Mouse (Mus musculus) heart, embryonic 14.5 days (tissue): ENCODE data around the gene Gm49425. TPM values are rescaled to one million over a fixed set of nuclear protein-coding genes. Genes with fewer than 3 reads are reported as not detected.
"Not testable (repeated sequence)": the region's sequence is repeated elsewhere in the genome, so short reads cannot be mapped to it uniquely, and the experiment has no call there.

Source experiments
- ATAC-seq: fragments of 200-750 bp; cut with Nextera tagmentation; 2 replicates; pipeline ENCODE4 v1.8.0; 2017; ENCODE audit warnings: low read depth, moderate TSS enrichment; ENCODE audit not compliant: insufficient number of reproducible peaks, insufficient read depth, low FRiP score
- H3K27ac ChIP-seq, 2 experiments: fragments of 200-500 bp in 1 of 2; fragments of 300-500 bp in 1 of 2; sonication (generic) in 1 of 2; replicated peaks in 1 of 2; 2 replicates each; pipeline ENCODE4 v1.5.1; 2012 to 2014; ENCODE audit warnings: low read depth in 2 of 2, low read length in 2 of 2, control low read depth in 1 of 2, mild to moderate bottlenecking in 1 of 2, mixed read lengths in 1 of 2; ENCODE audit not compliant: control insufficient read depth in 1 of 2, insufficient read depth in 1 of 2
- H3K27me3 ChIP-seq: fragments of 300-500 bp; sonication (generic); 2 replicates; pipeline ENCODE4 v1.6.1; 2014; ENCODE audit warnings: mild to moderate bottlenecking, low read length, control low read depth; ENCODE audit not compliant: control insufficient read depth, insufficient read depth
- H3K36me3 ChIP-seq: fragments of 300-500 bp; sonication (generic); 2 replicates; pipeline ENCODE4 v1.6.1; 2014; ENCODE audit warnings: mild to moderate bottlenecking, control low read depth, low read length, mixed read lengths; ENCODE audit not compliant: control insufficient read depth, insufficient read depth
- H3K4me1 ChIP-seq, 2 experiments: fragments of 200-500 bp in 1 of 2; fragments of 300-500 bp in 1 of 2; sonication (generic) in 1 of 2; 2 replicates each; pipeline ENCODE4 v1.6.1; 2012 to 2014; ENCODE audit warnings: low read length in 2 of 2, control low read depth in 1 of 2, mixed read lengths in 1 of 2; ENCODE audit not compliant: control insufficient read depth in 2 of 2, insufficient read depth in 2 of 2
- H3K4me2 ChIP-seq: fragments of 300-500 bp; sonication (generic); 2 replicates; pipeline ENCODE4 v1.6.1; 2014; ENCODE audit warnings: mild to moderate bottlenecking, low read length
- H3K4me3 ChIP-seq, 2 experiments: fragments of 200-500 bp in 1 of 2; fragments of 300-500 bp in 1 of 2; sonication (generic) in 1 of 2; 2 replicates each; pipeline ENCODE4 v1.5.1; 2012 to 2014; ENCODE audit warnings: low read length in 2 of 2, mild to moderate bottlenecking in 2 of 2, control low read depth in 1 of 2, low read depth in 1 of 2, moderate library complexity in 1 of 2; ENCODE audit not compliant: control insufficient read depth in 1 of 2, insufficient read depth in 1 of 2
- H3K9ac ChIP-seq: fragments of 300-500 bp; sonication (generic); 2 replicates; pipeline ENCODE4 v1.6.1; 2014; ENCODE audit warnings: mild to moderate bottlenecking, low read length
- H3K9me3 ChIP-seq: fragments of 300-500 bp; sonication (generic); 2 replicates; pipeline ENCODE4 v1.6.1; 2016; ENCODE audit warnings: low read length, control low read depth; ENCODE audit not compliant: control insufficient read depth
- WGBS: fragments of 180-500 bp; shearing (Covaris S2); extraction: QIAGEN DNeasy Blood & Tissue Kit; methylation state at CpG from one replicate; pipeline ENCODE4 v1.1.7; 2014; 5-methylcytosine and 5-hydroxymethylcytosine counted together
- polyA plus RNA-seq: library from polyadenylated mRNA; unstranded; fragments of >200 nt; fragmentation: Nextera tagmentation; extraction: Ambion mirVana; gene quantifications from 2 replicates; pipeline ENCODE4 v1.2.1, GENCODE M21; 2014

The Gm49425 gene
- polyA plus RNA-seq, result not detected in 2 replicates

- not testable (repeated sequence) for H3K9ac ChIP-seq, H3K4me3 ChIP-seq, ATAC-seq, H3K4me1 ChIP-seq, H3K9me3 ChIP-seq, H3K27ac ChIP-seq, H3K4me2 ChIP-seq, H3K36me3 ChIP-seq
- WGBS, result 54% methylated on average over 2 of the region's 2 CpGs
- peaks cover 13% of the 10 kb centered on the region for H3K27me3 ChIP-seq
Measured at GRCm38 (mm10) chr15:101517161-101517560, at the start of gene Gm49425. TSS of gene Gm49425 (minus strand) at chr15:101517261.

GRCm38 (mm10) chr15:101562850-101563249, 45.8 kb upstream of the Gm49425 start, which contains the start of gene Krt90:
TSS of gene Krt90 (minus strand) at chr15:101562950.
- H3K9ac ChIP-seq, result no peak within 1 kb of the TSS
- no peaks in the 10 kb centered on the region for H3K36me3 ChIP-seq
- H3K4me1 ChIP-seq, result no peaks in the 10 kb centered on the region; a peak in 1 of 4 replicates
- no peaks in the 10 kb centered on the region for H3K9me3 ChIP-seq
- no peak within 1 kb of the TSS for H3K27ac ChIP-seq
- H3K27me3 ChIP-seq, result 0 out of 2 replicates have a peak, but pooled peaks cover 2% of the 10 kb centered on the region
- H3K4me3 ChIP-seq, result no peak within 1 kb of the TSS
- ATAC-seq, result no peak
- WGBS, result 62% methylated on average over 5 of the region's 5 CpGs
- no peak within 1 kb of the TSS for H3K4me2 ChIP-seq

DNA sequence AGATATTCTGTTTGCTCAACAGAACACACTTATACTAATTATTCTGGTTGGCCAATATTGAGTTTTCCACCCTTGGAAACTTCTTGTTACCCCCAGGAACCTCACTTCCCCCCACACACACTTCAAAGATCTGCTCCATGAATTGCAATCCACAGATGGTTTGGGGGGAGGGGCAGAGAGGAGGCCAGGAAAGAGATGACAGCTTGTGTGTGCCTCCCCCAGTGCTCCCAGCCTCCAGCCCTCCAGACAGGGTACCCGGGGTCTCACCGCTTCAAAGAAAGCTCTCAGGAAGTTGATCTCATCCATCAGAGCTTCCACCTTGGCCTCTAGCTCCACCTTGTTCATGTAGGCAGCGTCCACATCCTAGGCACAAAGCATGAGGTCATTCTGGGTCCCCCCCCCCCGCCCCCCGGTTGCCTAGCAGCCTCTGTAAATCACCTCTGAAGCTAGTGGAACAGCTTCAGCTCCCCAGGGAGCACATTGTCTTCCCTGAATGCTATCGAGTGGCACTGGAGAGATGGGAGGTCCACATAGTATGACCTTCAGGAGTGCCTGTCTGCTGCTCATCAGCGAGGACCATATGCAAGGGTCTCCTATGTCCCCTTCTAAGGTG, 41.1 kb upstream of the Gm49425 start:
- Histone ChIP-seq H3K4me1 (no peaks in the 10 kb centered on the region; a peak in 1 of 4 replicates), H3K27ac (no peak overlapping the region), H3K9ac (no peak overlapping the region), H3K4me2 (no peak overlapping the region), H3K27me3 (peaks cover 13% of the 10 kb centered on the region; the same call in 1 of the 2 replicates), H3K4me3 (no peak overlapping the region), H3K36me3 (no peaks in the 10 kb centered on the region), H3K9me3 (no peaks in the 10 kb centered on the region)
- ATAC-seq, result no peak
- WGBS, result 18% methylated on average over 7 of the region's 7 CpGs

GRCm38 (mm10) chr15:101553169-101553568, 36.1 kb upstream of the Gm49425 start:
- Histone ChIP-seq H3K4me1 (no peaks in the 10 kb centered on the region; a peak in 1 of 4 replicates), H3K27me3 (peaks cover 30% of the 10 kb centered on the region), H3K27ac (no peak overlapping the region), H3K4me2 (no peak overlapping the region), H3K9me3 (no peaks in the 10 kb centered on the region), H3K9ac (no peak overlapping the region), H3K4me3 (no peak overlapping the region), H3K36me3 (no peaks in the 10 kb centered on the region)
- 0% methylated on average over 11 of the region's 11 CpGs for WGBS
- no peak for ATAC-seq

GRCm38 (mm10) chr15:101552188-101552587, 35.1 kb upstream of the Gm49425 start:
- Histone ChIP-seq H3K36me3 (no peaks in the 10 kb centered on the region), H3K4me3 (no peak overlapping the region), H3K9me3 (no peaks in the 10 kb centered on the region), H3K4me2 (no peak overlapping the region), H3K4me1 (no peaks in the 10 kb centered on the region; a peak in 1 of 4 replicates), H3K27ac (no peak overlapping the region), H3K27me3 (peaks cover 30% of the 10 kb centered on the region), H3K9ac (no peak overlapping the region)
- whole genome bisulfite sequencing, result 85% methylated on average over 8 of the region's 8 CpGs
- ATAC-seq, result no peak

GRCm38 (mm10) chr15:101550567-101550966, 33.5 kb upstream of the Gm49425 start, which contains the start of gene Krt82:
TSS of gene Krt82 (minus strand) at chr15:101550667.
- H3K4me1 ChIP-seq, result no peaks in the 10 kb centered on the region; a peak in 1 of 4 replicates
- no peak within 1 kb of the TSS for H3K4me3 ChIP-seq
- no peak within 1 kb of the TSS for H3K9ac ChIP-seq
- H3K4me2 ChIP-seq, result no peak within 1 kb of the TSS
- H3K27ac ChIP-seq, result no peak within 1 kb of the TSS
- H3K36me3 ChIP-seq, result no peaks in the 10 kb centered on the region
- WGBS, result 84% methylated on average over 7 of the region's 7 CpGs
- ATAC-seq, result no peak
- H3K9me3 ChIP-seq, result no peaks in the 10 kb centered on the region
- H3K27me3 ChIP-seq, result peaks cover 33% of the 10 kb centered on the region

DNA sequence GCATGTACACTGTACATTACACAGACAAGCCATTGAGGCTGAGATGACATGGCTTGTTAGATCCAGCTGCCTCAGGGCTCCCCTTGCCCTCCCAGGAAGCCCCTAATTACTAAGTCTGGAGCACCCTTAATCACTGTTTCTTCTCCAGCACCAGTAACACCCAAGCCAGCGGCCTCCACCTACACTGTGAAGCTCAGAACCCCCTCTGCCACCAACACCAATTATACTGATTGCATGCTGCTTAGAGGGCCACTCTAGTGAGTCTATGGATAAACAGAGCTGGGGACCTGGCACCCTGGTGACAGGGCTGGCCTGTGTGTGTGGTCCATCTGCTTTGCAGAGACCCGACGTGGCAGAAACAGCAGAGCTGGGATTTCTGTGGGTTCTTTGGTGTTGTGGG, 27.4 kb upstream of the Gm49425 start:
- Histone ChIP-seq H3K27me3 (peaks cover 15% of the 10 kb centered on the region), H3K4me2 (no peak overlapping the region), H3K9ac (no peak overlapping the region), H3K4me1 (no peaks in the 10 kb centered on the region), H3K27ac (no peak overlapping the region), H3K9me3 (no peaks in the 10 kb centered on the region), H3K4me3 (no peak overlapping the region), H3K36me3 (no peaks in the 10 kb centered on the region)
- WGBS, result 68% methylated on average over 3 of the region's 3 CpGs
- no peak for ATAC-seq

GRCm38 (mm10) chr15:101542543-101542942, 25.5 kb upstream of the Gm49425 start:
- no peak overlapping the region for H3K9ac ChIP-seq
- H3K4me3 ChIP-seq, result no peak overlapping the region
- H3K27ac ChIP-seq, result no peak overlapping the region
- H3K36me3 ChIP-seq, result no peaks in the 10 kb centered on the region
- no peak for ATAC-seq
- peaks cover 8% of the 10 kb centered on the region for H3K27me3 ChIP-seq
- no peak overlapping the region for H3K4me2 ChIP-seq
- H3K9me3 ChIP-seq, result no peaks in the 10 kb centered on the region
- 48% methylated on average over 9 of the region's 9 CpGs for WGBS
- H3K4me1 ChIP-seq, result no peaks in the 10 kb centered on the region
